Mouse (Mus musculus) small intestine, adult 2 months (tissue): ENCODE data around the gene Mex3a. TPM values are rescaled to one million over a fixed set of nuclear protein-coding genes. Genes with fewer than 3 reads are reported as not detected.
"Not testable (repeated sequence)": the region's sequence is repeated elsewhere in the genome, so short reads cannot be mapped to it uniquely, and the experiment has no call there.

ENCODE experiments used
- H3K27ac ChIP-seq: fragments of 200-500 bp; 2 replicates; pipeline ENCODE4 v1.5.1; 2012; ENCODE audit warnings: low read depth, low read length, control low read depth, inconsistent platforms; ENCODE audit not compliant: insufficient read depth
- H3K27me3 ChIP-seq: fragments of 200-500 bp; 2 replicates; pipeline ENCODE4 v1.6.1; 2012; ENCODE audit warnings: mild to moderate bottlenecking, moderate library complexity, low read length, inconsistent platforms; ENCODE audit not compliant: control insufficient read depth, insufficient read depth
- H3K36me3 ChIP-seq: fragments of 200-500 bp; 2 replicates; pipeline ENCODE4 v1.6.1; 2012; ENCODE audit warnings: mild to moderate bottlenecking, low read length, control low read depth, inconsistent platforms; ENCODE audit not compliant: control insufficient read depth, insufficient read depth
- H3K4me1 ChIP-seq: fragments of 200-500 bp; 2 replicates; pipeline ENCODE4 v1.6.1; 2012; ENCODE audit warnings: low read length, inconsistent platforms, mixed read lengths; ENCODE audit not compliant: control insufficient read depth, insufficient read depth, insufficient read length
- H3K4me3 ChIP-seq: fragments of 200-500 bp; 2 replicates; pipeline ENCODE4 v1.5.1; 2012; ENCODE audit warnings: low read depth, mild to moderate bottlenecking, control low read depth, inconsistent platforms, low read length, moderate library complexity
- CTCF ChIP-seq: fragments of 200-500 bp; IDR thresholded peaks from 2 replicates; pipeline ENCODE4 v1.5.1; 2012; ENCODE audit warnings: low read depth, mild to moderate bottlenecking, control low read depth, inconsistent platforms, low read length, moderate library complexity, mixed read lengths; ENCODE audit not compliant: insufficient replicate concordance, insufficient read length; ENCODE audit errors: extremely low read depth
- POLR2A ChIP-seq: fragments of 200-500 bp; IDR thresholded peaks from 2 replicates; pipeline ENCODE4 v1.6.1; 2012; ENCODE audit warnings: low read depth, mild to moderate bottlenecking, control low read depth, inconsistent platforms, low read length, moderate library complexity
- WGBS: fragments of 180-500 bp; shearing (Covaris S2); methylation state at CpG from one replicate; pipeline ENCODE4 v1.1.7; 2018; 5-methylcytosine and 5-hydroxymethylcytosine counted together
- polyA plus RNA-seq: library from polyadenylated mRNA; depleted of rRNA; stranded (reverse); fragments of >200 nt; gene quantifications from 2 replicates; pipeline ENCODE4 v1.2.3, GENCODE M21; 2012

Mex3a gene
- polyA plus RNA-seq, 1 experiment, result 0.60 TPM

DNA sequence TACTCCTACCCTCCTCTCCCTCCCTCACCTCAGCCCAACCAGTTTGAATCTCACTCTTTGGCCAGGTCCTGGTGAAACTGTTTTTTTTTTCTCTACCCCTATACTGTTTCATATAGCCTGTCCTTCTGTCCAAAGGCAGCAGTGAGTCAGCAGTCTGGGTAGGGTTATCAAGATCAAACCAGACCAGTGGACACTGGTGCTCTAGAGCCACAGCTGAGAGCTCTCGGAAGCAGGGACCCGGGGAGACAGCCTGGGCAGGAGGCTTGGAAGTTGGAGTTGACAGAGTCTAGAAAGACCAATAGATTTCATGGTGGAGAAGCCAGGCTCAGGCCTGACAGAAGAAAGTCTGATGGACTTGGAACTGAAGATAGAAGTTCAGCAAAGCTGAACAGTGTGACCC, 36.4 kb downstream of the Mex3a start:
- H3K4me1 ChIP-seq, result peaks cover 4% of the 10 kb centered on the region
- 84% methylated on average over 2 of the region's 2 CpGs for WGBS
- no peaks in the 10 kb centered on the region for H3K27me3 ChIP-seq
- H3K27ac ChIP-seq, result no peak overlapping the region
- TF ChIP-seq POLR2A (no peak), CTCF (no peak)
- H3K4me3 ChIP-seq, result no peak overlapping the region
- peaks cover 38% of the 10 kb centered on the region for H3K36me3 ChIP-seq

DNA sequence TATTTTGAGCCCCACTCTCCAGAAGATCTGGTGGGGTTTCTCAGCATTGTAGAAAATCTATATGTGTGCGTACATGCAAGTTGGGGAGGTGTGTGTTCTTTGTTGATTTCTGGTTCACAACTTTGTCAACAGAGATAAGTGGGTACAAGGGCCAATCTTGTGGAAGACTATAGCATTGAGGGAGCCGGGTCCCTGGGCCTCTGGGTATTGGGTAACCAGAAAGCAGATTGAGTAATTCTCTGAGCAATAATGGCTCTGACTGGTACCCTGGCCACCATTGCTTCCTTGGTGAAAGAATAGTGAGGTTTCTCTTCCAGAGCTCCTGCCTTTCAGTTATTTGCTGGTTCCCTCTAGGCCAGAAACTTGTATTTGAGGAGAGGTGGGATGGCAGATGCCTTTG, 36.9 kb downstream of the Mex3a start:
- H3K36me3 ChIP-seq, result peaks cover 34% of the 10 kb centered on the region
- no peaks in the 10 kb centered on the region for H3K27me3 ChIP-seq
- WGBS, result 66% methylated on average over 2 of the region's 2 CpGs
- TF ChIP-seq POLR2A (no peak), CTCF (no peak)
- H3K27ac ChIP-seq, result no peak overlapping the region
- H3K4me1 ChIP-seq, result peaks cover 4% of the 10 kb centered on the region
- H3K4me3 ChIP-seq, result no peak overlapping the region

- no peak overlapping the region for H3K4me3 ChIP-seq
- TF ChIP-seq CTCF, result no peak
- TF ChIP-seq POLR2A, result no peak
- peaks cover 4% of the 10 kb centered on the region for H3K4me1 ChIP-seq
- WGBS, result 91% methylated on average over 5 of the region's 5 CpGs
- H3K27ac ChIP-seq, result no peak overlapping the region
- H3K36me3 ChIP-seq, result peaks cover 29% of the 10 kb centered on the region
- H3K27me3 ChIP-seq, result no peaks in the 10 kb centered on the region
Measured at GRCm38 (mm10) chr3:88569694-88570093, 37.5 kb downstream of the Mex3a start.

GRCm38 (mm10) chr3:88570341-88570740, 38.1 kb downstream of the Mex3a start:
- Histone ChIP-seq H3K4me1 (peaks cover 4% of the 10 kb centered on the region), H3K4me3 (no peak overlapping the region), H3K27me3 (no peaks in the 10 kb centered on the region), H3K36me3 (peaks cover 24% of the 10 kb centered on the region), H3K27ac (no peak overlapping the region)
- WGBS, result 90% methylated on average over 10 of the region's 10 CpGs
- TF ChIP-seq CTCF (no peak), POLR2A (no peak)

DNA sequence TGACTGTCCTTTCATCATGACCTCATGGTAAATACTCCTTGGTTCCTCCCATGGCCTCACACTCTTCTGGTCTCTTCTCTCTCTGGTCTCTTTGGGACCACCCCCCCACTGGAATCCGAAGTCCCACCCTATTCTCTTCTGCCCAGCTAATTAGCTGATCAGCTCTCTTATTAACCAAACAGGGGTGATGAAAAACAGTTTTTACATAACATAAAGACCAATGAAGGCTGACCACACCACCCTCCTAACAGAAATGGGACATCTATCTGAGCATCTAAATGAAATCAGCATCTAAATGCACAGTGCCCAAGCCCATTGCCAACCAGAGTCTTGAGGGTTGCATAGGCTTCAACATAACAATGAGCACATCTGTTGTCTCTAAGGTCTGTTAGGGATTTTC, 39.7 kb downstream of the Mex3a start:
- no peak for TF ChIP-seq CTCF
- TF ChIP-seq POLR2A, result no peak
- peaks cover 13% of the 10 kb centered on the region for H3K36me3 ChIP-seq
- 88% methylated on average over 1 of the region's 1 CpGs for WGBS
- H3K4me1 ChIP-seq, result no peaks in the 10 kb centered on the region
- no peak overlapping the region for H3K27ac ChIP-seq
- H3K27me3 ChIP-seq, result no peaks in the 10 kb centered on the region
- no peak overlapping the region for H3K4me3 ChIP-seq

- H3K36me3 ChIP-seq, result peaks cover 12% of the 10 kb centered on the region
- WGBS, result 75% methylated on average over 2 of the region's 2 CpGs
- H3K27me3 ChIP-seq, result no peaks in the 10 kb centered on the region
- no peaks in the 10 kb centered on the region for H3K4me1 ChIP-seq
- TF ChIP-seq CTCF (no peak), POLR2A (no peak)
- H3K4me3 ChIP-seq, result no peak overlapping the region
- H3K27ac ChIP-seq, result no peak overlapping the region
Measured at GRCm38 (mm10) chr3:88572835-88573234, 40.6 kb downstream of the Mex3a start.

- H3K36me3 ChIP-seq, result peaks cover 3% of the 10 kb centered on the region; the same call in 1 of the 2 replicates
- H3K27me3 ChIP-seq, result no peaks in the 10 kb centered on the region
- WGBS, result 81% methylated on average over 2 of the region's 2 CpGs
- H3K4me1 ChIP-seq, result peaks cover under 1% of the 10 kb centered on the region; the same call in 1 of the 2 replicates
- TF ChIP-seq POLR2A (no peak), CTCF (no peak)
- no peak overlapping the region for H3K4me3 ChIP-seq
- no peak overlapping the region for H3K27ac ChIP-seq
Measured at GRCm38 (mm10) chr3:88573810-88574209, 41.6 kb downstream of the Mex3a start.

DNA sequence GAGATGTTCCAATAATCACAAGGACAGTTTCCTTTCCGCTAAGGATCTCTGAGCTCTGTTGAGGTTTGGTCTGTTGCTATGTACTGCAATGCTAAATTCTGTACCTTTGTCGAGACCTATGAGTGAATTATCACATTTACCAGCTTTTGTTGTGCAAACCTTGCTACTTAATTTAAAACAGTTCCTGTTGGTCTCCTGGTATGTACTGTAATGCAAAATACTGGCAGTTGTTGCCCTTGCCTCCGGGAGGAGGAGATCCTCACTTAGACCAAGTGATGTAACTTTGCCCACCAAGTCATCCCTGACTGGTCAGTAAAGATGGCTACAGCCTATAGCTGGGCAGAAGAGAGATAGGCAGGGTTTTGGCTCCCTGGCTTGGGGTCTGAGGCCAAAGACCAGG, 43.3 kb downstream of the Mex3a start, which contains the start of gene Ssr2:
Ssr2 (plus strand) TSS at position 337 of the 400 bp plus-strand sequence.
- Histone ChIP-seq H3K27ac (no peak within 1 kb of the TSS), H3K27me3 (no peaks in the 10 kb centered on the region), H3K4me3 (no peak within 1 kb of the TSS), H3K4me1 (peaks cover 4% of the 10 kb centered on the region), H3K36me3 (no peaks in the 10 kb centered on the region)
- 85% methylated on average over 3 of the region's 3 CpGs for WGBS
- no peak for TF ChIP-seq POLR2A
- TF ChIP-seq CTCF, result no peak

GRCm38 (mm10) chr3:88577846-88578245, 45.7 kb downstream of the Mex3a start:
- H3K27ac ChIP-seq, H3K27me3 ChIP-seq, H3K4me1 ChIP-seq, H3K4me3 ChIP-seq, H3K36me3 ChIP-seq: not testable (repeated sequence)
- WGBS, result 66% methylated on average over 5 of the region's 5 CpGs
